Mouse (Mus musculus) liver, embryonic 18 days (tissue): ENCODE results near the gene Galk2. TPM values are rescaled to one million over a fixed set of nuclear protein-coding genes. Genes with fewer than 3 reads are reported as not detected.

Experiments
- polyA plus RNA-seq: library from polyadenylated mRNA; depleted of rRNA; stranded (reverse); fragments of >200 nt; gene quantifications from 2 replicates; pipeline ENCODE4 v1.2.3, GENCODE M21; 2012; rRNA removed

Gene Galk2
- polyA plus RNA-seq, result 8.5 and 9.7 TPM in 2 replicates

DNA sequence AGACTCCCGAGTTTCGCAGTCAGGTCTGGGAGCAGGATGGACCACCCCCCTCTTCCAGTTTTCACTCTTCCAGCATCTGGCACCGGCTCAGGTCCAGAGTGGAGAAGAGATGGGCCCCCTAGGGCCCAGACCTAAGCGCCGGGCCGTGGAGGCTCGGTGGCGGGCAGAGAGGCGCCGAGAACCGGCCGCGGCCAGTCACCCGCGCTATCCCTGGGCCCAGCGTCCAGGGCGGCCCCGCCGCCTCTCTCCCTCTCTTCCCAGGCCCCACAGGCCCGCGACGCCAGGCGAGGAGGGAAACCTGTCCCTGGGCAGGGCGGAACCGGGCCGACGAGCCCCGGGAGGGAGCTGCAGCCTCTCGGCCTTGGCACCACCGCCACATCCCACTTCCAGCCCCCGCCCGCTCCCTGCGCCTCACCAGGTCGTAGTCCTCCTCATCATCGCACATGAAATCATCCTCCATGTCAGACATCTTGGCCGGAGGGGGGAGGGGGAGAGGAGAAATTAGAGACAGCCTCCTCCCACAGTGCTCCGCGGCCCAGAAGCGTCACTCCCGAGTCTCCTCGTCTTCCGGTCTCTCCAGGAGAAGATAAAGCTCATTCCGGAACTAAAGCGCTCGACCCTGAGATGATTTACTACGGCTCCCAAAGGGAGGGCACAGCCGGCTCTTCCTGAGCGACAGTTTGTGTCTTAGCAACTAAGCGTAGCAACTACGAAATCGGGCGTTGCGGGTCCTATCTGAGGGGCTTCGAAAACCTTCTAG lies at the start of gene Galk2, which contains the start of gene Cops2:
Galk2 (plus strand) TSS at position 589 of the 760 bp plus-strand sequence.
Cops2 (minus strand) TSS at position 619 of the 760 bp plus-strand sequence.

Other genes with a start within 250 kb of the Galk2 start
- 3.2 and 3.3 TPM in 2 replicates for gene Cep152, start 234.0 kb upstream of the Galk2 start, polyA plus RNA-seq
- gene Eid1, start 186.0 kb upstream of the Galk2 start, polyA plus RNA-seq, result 23.0 and 25.0 TPM in 2 replicates
- 0.57 and 0.62 TPM in 2 replicates for gene Shc4, start 135.0 kb upstream of the Galk2 start, polyA plus RNA-seq
- gene Secisbp2l, start 76.2 kb upstream of the Galk2 start, polyA plus RNA-seq, result 2.8 and 3.2 TPM in 2 replicates
- gene Cops2, start within 50 bp of the Galk2 start, polyA plus RNA-seq, result 38.5 and 43.5 TPM in 2 replicates
- 0.02 and 0.15 TPM in 2 replicates for gene Fgf7, start 175.5 kb downstream of the Galk2 start, polyA plus RNA-seq